Mouse (Mus musculus) lung, postnatal 4 days (tissue): ENCODE data around the gene Tbl1x.

Experiments used
- DNase-seq, 2 experiments: peaks; one replicate each; pipeline ENCODE4 v3.0.0; 2021

Tbl1x gene

DNA sequence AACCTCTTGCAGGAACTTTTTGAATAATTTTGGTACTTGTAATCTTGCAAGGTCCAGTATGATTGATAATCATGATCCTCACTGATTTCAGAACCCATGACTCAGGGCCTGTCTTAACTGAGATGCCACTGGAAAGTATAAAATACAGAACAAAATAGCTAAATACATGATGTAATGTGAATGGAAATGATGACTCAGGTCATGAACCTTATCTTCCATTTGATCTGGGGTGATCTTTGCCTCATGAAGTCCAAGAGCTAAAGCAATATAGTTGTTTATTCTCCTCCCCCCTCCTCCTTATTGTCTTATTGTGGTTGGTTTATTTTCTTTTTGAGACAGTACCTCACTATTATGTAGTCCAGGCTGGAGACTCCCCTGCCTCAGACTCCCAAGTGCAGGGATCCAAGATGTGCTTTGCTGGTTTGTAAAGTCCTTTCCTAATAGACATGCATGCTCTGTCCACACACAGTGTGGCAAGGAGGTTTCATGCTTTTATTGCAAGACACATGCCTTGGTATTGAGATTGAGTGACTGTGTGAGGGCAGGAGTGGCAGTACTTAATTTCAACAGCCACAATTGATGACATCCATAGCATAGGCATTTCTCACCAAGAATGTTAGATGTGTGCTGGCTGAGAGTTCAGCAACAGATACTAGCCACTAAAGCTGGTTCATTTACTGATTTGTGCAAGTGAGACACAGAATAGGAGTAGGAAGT lies 34.7 kb downstream of the Tbl1x start:
- no peak for DNase-seq

DNA sequence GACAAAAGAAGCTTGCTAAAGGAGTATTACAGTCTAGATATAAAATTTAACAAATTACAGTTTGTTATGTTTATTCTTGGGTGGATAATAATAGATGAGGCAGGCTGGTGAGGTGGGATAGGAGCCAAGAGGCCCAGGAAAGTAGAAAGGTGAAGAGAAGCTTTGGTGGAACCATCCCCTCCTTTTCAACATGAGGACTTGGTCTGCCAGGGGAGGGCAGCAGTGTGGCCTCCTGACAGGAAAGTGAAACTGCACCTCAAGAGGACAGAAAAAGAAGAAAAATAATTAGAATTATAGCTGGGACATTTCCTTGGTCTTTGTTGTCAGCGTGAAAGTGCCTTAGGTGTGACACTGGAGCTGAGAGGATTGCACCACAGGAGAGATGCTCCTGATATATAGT lies 35.6 kb downstream of the Tbl1x start:
- no peak for DNase-seq

DNA sequence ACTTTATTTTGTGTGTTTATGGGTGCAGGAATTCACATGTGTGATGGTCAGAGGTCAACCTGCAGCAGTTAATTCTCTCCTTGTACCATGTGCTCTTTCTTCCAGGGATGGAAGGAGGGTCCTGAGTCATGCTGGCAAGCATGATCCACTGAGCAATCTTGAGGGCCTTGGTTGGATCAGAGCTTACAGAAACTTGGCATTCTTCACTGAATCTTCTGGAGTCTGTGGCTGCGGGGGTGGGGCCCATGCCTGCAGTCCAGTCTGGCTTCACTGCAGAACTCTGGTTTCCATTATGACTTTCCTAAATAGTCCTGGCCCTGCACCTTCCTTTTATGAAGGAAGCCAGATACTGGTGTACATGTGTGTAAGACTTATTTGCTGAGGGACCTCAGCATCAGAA lies 38.1 kb downstream of the Tbl1x start:
- DNase-seq, result peak in 1 of 2 experiments; percentile 39

DNA sequence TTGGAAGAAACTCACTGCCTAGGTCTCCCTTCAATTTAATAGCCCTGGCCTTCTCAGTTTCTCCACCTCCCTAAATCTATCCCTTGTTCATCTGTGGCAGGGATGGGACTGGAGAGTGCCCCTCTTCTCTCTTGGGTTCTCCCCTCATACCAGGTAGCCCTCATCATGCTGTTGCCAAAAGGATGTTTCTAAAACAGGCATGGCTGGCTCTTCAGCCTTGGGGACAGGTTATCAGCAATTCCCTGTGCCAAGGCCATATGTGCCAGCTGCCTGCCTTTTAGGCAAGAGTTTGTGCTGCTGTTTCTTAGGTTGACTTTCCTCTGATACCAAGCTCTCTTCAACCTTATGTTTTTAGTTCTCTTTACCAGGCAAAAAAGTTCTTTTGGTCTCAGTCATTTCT lies 39.6 kb downstream of the Tbl1x start:
- DNase-seq, result no peak

DNA sequence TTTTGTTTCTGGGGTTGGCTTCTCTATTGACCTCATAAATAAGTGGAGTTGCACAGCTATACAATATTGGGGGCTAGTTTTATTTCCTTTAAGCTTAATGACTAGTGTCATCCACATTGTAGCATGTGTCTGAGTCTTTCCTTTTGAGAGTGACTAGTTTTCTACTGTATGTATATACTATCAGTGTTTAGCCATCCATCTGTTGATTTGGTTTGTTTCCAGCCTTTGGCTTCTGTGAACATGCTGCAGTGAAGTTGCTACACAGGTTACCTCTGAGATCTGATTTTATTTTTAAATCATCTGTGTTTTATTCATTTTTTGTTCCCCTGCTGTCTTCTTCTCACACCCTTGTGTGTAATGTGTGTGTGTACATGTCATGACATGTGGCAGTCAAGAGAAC lies 40.5 kb downstream of the Tbl1x start:
- no peak for DNase-seq

DNA sequence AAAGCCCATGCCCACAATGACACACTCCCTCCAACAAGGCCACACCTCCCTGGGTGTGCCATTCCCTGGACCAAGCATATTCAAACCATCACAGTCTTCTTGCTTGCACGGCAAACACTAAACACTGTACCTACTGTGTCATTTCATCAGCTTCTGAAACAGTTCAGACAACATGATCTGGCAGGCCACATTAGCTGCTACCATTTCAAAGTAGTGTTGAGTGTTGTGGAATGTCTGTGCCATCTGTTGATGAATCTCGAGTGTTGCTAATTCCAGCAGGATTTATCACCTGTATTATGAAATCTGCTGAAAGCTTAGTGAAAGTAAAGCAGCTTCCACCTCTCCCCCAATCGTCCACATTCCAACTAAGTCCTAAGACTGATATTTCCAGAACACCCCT lies 41.3 kb downstream of the Tbl1x start:
- DNase-seq, result no peak

DNA sequence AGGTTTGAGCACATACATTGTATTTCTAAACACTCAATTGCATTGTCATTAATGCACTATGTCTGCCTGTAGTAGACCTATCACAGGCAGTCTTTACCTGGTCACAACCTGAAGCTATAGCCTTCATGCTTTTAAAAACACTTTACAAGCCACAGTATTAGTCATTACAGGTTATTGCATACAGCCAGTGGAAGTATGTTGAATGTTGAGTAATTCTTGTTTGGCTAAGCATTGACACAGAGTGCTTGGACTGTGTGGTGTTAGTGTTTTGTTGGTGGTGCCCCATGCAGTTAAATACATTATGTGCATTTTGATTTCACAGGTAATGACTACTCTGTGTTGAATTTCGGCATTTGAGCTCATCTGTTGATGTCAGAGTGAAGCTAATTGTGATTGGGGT lies 45.2 kb downstream of the Tbl1x start:
- DNase-seq, result no peak

DNA sequence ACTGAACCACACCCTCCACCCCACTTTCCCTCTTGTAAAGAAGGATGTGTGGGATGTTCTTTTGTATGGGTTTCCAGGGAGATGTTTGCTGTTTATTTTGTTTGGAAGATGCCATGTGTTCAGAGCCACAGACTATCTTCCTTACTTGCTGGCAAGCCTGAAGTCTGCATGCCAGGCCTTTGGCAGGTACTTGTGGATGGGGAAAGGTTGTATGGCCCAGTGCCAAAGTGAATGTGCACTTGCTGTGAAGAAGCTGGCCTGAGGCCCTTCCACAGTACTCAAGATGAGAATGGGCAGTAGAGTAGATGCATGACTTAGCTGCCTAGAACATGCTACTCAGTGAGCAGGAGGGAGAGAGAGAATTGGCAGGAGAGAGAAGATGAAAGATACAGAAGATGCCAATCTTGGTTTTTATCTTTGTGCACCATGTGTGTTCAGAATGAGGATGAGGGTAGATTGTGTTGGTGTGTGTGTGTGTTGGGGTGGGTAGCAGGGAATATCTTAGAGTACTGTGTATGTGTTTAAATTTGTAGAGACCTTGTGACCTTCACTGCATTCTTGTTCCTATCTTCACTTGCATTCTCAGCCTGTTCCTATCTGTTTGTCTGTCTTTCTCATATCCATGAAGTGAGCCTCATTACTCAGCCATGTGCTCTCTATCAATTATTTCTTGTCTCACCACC lies 48.5 kb downstream of the Tbl1x start:
- peak; percentile 44 to 46 for DNase-seq

DNA sequence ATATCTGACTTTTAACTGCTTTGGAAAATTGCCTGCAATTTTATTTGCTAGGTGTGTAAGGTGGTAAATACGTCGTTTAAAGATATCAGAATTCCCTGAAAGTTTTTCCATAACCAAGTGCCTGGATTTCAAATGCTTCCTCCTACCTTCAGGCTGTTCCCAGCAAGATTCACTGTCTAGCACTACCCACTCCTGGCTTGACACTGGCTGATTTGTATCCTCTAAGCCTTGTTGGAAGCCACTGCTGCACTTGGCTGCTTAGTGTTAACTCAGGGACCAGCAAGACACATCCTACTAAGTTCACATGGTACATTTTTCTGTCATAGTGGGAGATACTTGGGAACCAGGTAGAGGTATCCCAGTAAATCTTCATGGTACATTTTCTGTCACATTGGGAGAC lies 52.8 kb downstream of the Tbl1x start:
- DNase-seq, result no peak

DNA sequence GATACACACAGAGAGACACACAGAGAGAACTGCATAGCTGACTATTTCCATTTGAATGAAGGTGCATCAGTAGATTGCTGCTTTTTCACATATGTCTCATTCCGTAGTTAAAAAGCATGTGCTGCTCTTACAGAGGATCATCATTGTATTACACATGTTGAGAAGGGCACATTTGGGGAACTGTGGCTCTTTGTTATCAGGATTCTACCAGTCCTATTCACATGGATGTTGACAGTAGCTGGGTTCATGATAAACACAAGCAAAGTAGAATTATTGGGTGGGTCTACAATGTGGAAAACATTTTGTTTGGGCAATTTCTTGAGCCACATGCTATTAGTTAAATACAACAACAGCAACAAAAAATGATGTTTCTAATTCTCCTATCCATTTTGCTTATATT lies 55.9 kb downstream of the Tbl1x start:
- no peak for DNase-seq

DNA sequence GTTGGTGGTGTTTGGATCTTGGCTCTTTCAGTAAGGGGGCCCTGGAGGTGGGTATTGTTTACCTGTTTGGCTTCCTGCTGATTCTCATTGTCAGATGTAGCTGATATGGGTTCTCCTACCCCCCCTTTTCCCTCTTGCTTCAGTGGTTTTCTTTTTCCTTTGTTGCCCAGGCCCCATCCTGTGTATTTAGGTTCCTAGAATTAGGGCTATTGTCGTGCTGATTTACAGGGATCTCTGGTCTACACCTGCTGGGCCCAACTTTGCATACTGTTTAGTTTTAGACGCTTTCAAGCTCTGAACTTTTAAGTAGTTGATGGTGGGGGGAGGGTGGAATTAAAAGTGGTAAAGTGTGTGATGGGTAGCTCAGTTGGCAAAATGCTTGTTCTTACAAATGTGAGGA lies 57.2 kb downstream of the Tbl1x start:
- DNase-seq, result no peak

DNA sequence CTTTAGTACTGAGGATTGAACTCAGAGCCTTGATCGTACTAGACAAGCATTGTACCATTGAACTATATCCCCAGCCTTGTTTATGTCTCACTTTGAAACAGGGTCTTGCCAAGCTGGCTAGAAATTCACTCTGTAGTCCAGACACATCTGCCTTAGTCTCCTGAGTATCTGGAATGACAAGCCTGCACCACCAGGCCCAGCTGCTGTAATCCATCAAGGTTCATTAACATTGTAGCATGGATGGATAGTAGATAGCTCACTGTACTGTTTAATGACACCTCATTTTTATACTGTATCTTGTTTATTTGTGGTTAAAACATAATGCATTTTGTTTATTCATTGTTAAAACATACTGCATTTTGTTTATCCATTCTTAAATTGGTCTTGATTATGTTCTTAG lies 62.9 kb downstream of the Tbl1x start:
- no peak for DNase-seq

DNA sequence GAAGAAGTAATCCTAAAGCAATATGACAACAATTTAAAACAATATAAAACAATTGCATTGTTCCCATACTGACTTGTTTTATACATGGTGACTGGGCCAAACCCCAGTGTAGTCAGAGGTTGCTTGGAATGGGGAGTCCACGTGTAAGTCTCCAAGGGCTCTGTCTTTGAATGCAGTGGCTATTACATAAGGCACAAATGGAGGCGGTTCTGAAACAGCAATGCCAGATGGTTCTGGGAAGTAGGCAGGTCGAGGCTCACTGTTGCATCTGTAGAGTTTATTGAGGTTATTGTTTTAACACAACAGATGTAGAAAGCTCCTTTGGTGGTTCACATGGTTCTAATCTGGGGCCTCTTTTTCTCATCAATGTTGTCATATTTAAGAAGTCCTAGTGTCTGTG lies 66.3 kb downstream of the Tbl1x start:
- DNase-seq, result no peak

DNA sequence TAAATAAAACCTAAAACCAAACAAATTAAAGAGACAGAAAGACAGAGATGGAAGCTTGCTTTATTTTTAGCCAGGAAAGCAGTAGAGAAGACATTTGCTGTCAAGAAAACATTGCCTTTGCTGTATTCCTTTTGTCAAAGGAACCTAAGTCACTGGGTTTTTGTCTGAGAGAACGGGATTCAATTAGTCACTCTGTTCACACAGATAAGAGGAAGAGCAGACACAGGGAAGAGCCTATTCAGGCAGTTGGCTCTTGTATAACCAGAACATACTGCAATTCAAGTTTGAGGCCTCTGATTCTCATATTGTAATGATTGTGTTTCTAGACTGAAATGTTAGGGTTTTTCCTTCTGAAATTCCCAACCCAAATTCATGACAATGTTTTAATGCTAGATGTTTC lies 67.4 kb downstream of the Tbl1x start:
- DNase-seq, result no peak

DNA sequence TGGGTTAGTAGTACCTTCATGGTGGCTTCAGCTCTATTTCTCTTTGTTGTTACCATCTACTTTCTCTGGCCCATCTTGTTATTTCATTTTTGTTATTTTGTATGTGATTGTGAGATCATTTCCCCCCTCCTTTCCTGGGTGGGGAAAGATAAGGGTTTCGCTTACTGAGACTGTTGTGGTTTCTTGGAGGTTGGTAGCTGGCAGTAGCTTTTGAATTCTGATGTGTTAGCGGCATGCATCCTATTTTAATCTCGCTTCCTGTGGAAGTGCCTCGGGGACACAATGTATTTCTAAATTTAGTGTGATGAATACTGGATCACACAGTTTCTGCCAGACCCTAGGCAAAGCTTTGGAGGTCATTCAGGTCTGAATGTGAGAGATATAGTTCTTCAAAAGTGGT lies 69.2 kb downstream of the Tbl1x start:
- DNase-seq, result no peak

DNA sequence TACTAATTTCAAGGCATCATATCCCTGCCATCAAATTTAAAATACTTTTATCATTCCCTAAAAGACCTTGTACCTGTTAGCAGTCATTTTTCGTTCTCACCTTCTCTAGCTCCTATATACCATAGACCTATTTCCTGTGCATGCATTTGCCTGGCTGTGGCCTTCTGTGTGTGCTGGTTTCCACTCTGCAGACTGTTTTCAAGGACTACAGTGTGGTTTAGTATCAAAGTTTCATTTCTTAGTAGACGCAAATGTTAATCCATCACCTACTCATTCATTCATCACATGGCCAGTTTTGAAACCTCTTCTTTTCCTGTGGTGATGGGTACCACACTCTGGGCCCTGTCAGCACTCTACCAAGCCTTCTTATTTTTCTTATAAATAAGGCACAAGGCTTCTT lies 75.2 kb downstream of the Tbl1x start:
- DNase-seq, result no peak

DNA sequence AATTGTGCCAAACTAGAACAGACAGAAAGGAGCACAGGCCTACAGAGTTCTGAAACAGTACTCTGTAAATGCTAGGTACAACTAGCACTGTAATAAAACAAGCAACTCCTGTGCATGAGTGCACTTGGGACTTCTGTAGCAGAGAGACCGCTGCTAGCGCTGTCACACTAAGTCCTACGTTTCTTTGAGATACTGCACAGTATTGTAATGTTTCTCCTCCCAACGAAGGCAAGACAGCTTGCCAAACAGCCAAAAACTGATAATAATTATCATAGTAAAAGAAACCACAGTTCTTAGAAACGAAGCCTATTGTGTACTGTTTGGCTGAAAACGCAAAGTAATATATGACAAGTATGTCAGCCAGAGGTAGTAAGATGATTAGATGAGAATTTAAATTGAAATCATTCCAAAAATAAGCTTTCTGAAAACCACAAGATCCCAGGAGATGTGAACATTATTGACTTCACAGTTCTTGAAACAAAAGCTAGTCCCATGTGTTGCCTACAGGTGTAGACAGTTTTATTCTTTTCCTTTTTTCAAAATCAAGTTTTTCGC lies 83.9 kb downstream of the Tbl1x start:
- DNase-seq, result no peak

DNA sequence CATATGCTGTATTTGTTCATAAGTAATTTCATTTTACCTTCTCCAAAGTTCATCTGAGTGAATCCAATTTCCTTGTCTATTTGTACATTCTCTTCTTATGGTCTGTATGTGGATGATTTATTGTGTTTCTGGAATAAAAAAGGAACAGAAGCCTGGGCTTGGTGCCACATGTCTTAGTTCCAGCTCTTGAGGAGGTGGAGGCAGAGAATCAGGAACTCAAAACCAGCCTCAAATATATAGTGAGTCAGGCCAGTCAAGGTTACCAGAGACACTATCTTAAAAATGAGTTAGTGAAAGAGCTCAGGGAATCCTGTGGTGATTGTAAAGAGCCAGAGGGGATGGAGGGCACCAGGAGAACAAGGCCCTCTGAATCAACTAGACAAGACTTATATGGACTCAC lies 86.9 kb downstream of the Tbl1x start:
- no peak for DNase-seq

DNA sequence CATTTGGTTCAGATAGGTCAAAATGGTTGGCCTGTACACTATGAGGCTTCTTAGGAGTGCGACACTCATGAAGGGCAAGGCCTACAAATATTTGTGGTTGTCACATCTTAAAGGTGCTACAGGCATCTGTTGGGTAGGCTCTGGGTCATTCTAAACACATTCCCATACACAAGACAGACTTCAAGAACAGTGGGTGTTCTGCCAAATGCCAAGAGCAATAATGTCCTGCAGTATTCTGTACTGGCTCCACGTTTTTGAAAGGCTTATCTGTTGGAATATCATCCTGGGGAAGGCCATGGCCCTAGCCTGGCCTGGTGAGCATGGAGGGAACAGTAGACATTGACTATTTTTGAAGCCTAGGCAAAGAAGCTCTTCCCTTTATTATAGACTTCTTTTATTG lies 87.9 kb downstream of the Tbl1x start:
- DNase-seq, result no peak

DNA sequence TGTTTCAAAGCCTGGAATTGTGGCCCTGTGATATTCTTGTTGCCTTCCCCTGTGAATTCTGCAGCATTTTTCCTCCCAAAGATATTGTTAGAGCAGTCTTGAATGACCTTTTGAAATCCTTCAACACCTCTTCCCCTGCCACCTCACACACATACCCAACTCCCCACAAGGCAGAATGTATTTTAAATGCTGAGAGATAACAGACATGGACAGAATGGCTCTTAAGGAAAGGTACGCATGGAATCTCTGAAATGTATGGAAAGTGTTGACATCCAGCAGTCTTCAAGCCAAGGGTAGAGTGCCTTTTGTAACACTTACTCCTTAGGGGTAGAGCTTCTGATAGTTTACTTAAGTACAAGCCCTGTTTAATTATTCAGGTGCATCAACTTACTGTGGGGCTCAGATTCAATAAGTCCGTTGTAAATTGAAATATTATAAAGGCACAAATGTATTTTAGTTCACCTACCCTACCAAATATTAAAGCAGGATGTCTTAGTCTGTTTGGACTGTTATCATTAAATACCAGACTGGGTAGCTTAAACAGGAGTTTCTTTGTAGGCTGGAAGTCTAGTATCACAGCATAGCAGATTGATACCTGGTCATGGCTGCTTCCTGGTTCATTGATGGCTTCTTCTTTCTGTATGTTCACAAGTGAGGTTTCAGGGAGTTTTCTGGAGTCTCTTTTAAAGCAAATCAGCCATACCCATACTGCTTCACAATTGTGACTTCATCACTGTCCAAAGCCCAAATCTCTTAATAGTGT lies 92.9 kb downstream of the Tbl1x start:
- DNase-seq, result no peak

DNA sequence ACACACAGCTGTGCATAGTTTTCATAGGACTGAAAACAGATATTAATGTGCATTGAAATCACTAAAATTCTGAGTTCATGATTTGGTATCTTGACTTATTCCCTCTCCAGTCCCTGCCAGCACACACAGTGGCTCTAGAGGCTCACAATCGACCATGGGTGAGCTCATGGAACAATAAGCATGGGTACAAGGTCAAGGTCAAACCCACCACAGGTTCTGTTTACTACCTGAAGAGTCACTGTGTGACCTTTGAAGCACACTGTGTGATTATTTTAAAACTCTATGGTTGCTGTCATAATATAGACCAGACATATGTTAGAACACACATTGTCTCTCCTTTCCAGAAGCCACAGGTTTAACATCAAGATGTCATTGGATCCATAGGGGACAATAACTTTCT lies 96.7 kb downstream of the Tbl1x start:
- no peak for DNase-seq

DNA sequence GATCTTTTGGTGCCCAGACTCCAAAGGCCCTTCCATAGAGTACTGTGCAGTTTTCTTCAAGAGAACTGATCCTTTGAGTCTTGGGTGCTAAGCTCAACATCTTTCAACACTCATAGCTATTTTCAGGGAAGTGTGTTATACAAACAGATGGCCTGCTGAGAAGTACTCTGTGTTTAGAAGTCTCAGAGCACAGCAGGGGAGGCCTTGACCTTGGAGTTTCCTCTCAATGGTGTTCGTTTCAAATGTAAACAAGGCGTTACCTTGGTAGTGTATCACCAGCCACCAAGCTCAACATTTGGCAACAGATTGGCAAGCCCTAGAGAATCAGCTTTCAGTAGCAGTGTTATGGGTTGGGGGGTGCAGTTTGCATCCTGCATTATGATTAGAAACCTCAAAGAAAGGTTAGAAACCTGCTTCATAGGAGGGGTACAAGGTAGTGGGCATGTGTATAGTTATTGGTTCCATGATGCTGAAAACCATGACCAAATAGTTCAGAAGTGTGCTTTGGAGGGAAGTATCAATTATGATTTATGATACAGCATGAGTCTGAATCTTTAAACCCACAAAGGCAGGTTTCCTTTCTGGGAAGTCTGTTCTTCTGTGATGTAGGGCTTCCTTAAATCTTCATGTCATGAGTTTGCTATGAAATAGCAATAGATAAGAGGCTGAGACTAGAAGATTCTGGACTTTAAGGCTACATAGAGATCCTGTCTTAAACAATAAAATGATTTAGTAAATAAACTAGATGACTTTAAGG lies 98.3 kb downstream of the Tbl1x start:
- no peak for DNase-seq

DNA sequence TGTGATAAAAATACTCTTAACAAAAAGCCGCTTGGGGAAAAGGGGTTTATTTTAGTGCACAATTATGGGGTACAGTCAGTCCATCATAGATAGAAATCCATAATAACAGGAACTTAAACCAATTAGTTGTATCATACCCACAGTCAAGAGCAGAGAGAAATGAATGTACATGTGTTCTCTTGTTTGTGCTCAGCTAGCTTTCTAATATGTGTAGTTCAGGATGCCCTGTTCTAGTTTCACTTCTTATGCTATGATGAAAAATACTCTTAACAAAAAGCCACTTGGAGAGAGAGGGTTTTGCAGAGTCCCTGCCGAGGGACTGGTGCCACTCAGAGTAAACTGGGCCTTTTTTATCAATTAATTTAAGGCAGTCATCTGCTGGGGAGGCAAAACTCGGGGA lies 101.1 kb downstream of the Tbl1x start:
- no peak for DNase-seq
